Mouse (Mus musculus) myocyte (in vitro differentiated cells): ENCODE measurements around the gene Lpcat4.
A peak's percentile ranks its signal among the peaks of the same experiment; 100 is the strongest.

Source experiments
- MYOD1 ChIP-seq, 3 experiments: IDR thresholded peaks; one replicate each; pipeline ENCODE4 v1.6.1; 2011; ENCODE audit warnings: control low read depth in 2 of 3, low read depth in 2 of 3, mild to moderate bottlenecking in 2 of 3, moderate library complexity in 1 of 3; ENCODE audit not compliant: insufficient read length in 2 of 3, control insufficient read depth in 1 of 3
- POLR2A ChIP-seq: IDR thresholded peaks from one replicate; pipeline ENCODE4 v1.6.1; 2011; ENCODE audit warnings: low read depth, mild to moderate bottlenecking, control low read depth, moderate library complexity; ENCODE audit not compliant: insufficient read length
- TCF12 ChIP-seq: IDR thresholded peaks from one replicate; pipeline ENCODE4 v1.6.1; 2011; ENCODE audit warnings: mild to moderate bottlenecking, control low read depth; ENCODE audit not compliant: poor library complexity, insufficient read depth, severe bottlenecking
- TCF3 ChIP-seq: IDR thresholded peaks from one replicate; pipeline ENCODE4 v1.6.1; 2011; ENCODE audit warnings: low read depth, control low read depth; ENCODE audit not compliant: insufficient read length
- USF1 ChIP-seq: IDR thresholded peaks from one replicate; pipeline ENCODE4 v1.6.1; 2011; ENCODE audit warnings: low read depth, mild to moderate bottlenecking, control low read depth, moderate library complexity

- peak; percentile 98 for TF ChIP-seq POLR2A
- no peak for TF ChIP-seq MYOD1 (IDR thresholded peaks at IDR 0.05; ENCODE audit: control insufficient read depth in 1 of 3, insufficient read length in 2 of 3, low read depth in 2 of 3)
- no peak for TF ChIP-seq TCF12
- TF ChIP-seq TCF3 = no peak
- peak; percentile 48 for TF ChIP-seq USF1
Measured at GRCm38 (mm10) chr2:112261748-112262653, 22.7 kb downstream of the Lpcat4 start, which contains the start of gene Nop10.
